ENCODE assay signal across 22 mouse cellular contexts in the genomic region with DNA sequence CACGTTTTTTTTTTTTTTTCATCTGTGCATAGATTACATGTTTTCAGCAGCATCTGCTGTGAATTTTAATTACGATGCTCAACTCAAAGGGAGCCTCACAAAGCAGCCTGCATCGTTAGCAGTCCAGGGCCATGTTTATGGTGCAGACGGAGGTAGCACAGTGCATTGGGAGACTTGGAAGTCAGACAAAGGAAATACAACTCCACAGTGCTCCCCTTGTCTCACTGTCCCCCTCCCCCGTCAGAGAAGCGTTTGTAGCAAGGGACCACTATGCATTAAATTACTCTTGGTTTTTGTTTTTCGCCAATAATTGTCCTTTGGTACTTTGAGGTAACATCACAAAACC.
DNase-seq lines count a peak whose midpoint lies in the region; ATAC-seq and TF ChIP-seq lines count a peak whose summit lies in the region.
"Had no signal": no experiment of that assay in that cellular context is flagged by ENCODE, and none has a peak within 500 bp of the region (broad histone marks: within the 10 kb centered on the region; RNA-seq: fewer than 3 reads in every experiment).

No protein-coding gene starts in this region.

- H3K4me1 ChIP-seq in neural tube, embryonic 13.5 days (replicated peaks), result peaks cover 20% of the 10 kb centered on the region
- H3K4me1 ChIP-seq in forebrain, embryonic 12.5 days, result peaks cover 11% of the 10 kb centered on the region
- H3K4me1 ChIP-seq in hindbrain, embryonic 12.5 days, result peaks cover 11% of the 10 kb centered on the region
- H3K4me1 ChIP-seq in midbrain, postnatal 0 days (ENCODE audit: insufficient read depth, low read length), result no peaks in the 10 kb centered on the region
- H3K4me1 ChIP-seq: heart, embryonic 10.5 days; liver, embryonic 15.5 days had no signal

- H3K4me3 ChIP-seq in neural tube, embryonic 13.5 days, result no peak overlapping the region
- H3K4me3 ChIP-seq in forebrain, embryonic 12.5 days (replicated peaks), result no peak overlapping the region
- H3K4me3 ChIP-seq in hindbrain, embryonic 12.5 days, result no peak overlapping the region
- H3K4me3 ChIP-seq in midbrain, postnatal 0 days (ENCODE audit: low read depth, low read length), result no peak overlapping the region
- H3K4me3 ChIP-seq: embryonic facial prominence, embryonic 15.5 days; heart, embryonic 10.5 days; left cerebral cortex, adult 2 months; limb, embryonic 13.5 days; liver, embryonic 15.5 days; neural tube, embryonic 12.5 days had no signal

- no peak for DNase-seq in neural tube, embryonic 10.5 days (ENCODE audit: extremely low spot score, low spot score)
- DNase-seq in midbrain, postnatal 0 days (ENCODE audit: low spot score), result peak; percentile 19
- no peak for DNase-seq in ovary, postnatal 36 days (ENCODE audit: low spot score)
- no peak for DNase-seq in layer of hippocampus, postnatal 25 days (ENCODE audit: extremely low spot score in 1 of 2, low spot score in 1 of 2)
- no peak for DNase-seq in kidney, adult 11 months
- DNase-seq: adrenal gland, postnatal 14 days; cerebellum, postnatal 36 days; gastrocnemius, postnatal 25 days; heart, postnatal 14 days; kidney, adult 9 months; kidney, postnatal 4 days; lung, postnatal 14 days; thymus, postnatal 36 days had no signal

- TF ChIP-seq CTCF in midbrain, postnatal 0 days (IDR thresholded peaks at IDR 0.05), result no peak

- H3K9ac ChIP-seq in neural tube, embryonic 13.5 days, result no peak overlapping the region
- no peak overlapping the region for H3K9ac ChIP-seq in forebrain, embryonic 12.5 days
- no peak overlapping the region for H3K9ac ChIP-seq in hindbrain, embryonic 12.5 days
- H3K9ac ChIP-seq in midbrain, postnatal 0 days (replicated peaks; ENCODE audit: low read length, poor library complexity, severe bottlenecking), result no peak overlapping the region
- H3K9ac ChIP-seq: embryonic facial prominence, embryonic 15.5 days; limb, embryonic 13.5 days; liver, embryonic 15.5 days; neural tube, embryonic 12.5 days had no signal

- no peaks in the 10 kb centered on the region for H3K9me3 ChIP-seq in neural tube, embryonic 13.5 days
- no peaks in the 10 kb centered on the region for H3K9me3 ChIP-seq in forebrain, embryonic 12.5 days
- no peaks in the 10 kb centered on the region for H3K9me3 ChIP-seq in hindbrain, embryonic 12.5 days (replicated peaks)
- no peaks in the 10 kb centered on the region for H3K9me3 ChIP-seq in midbrain, postnatal 0 days (ENCODE audit: low read length)
- H3K9me3 ChIP-seq: embryonic facial prominence, embryonic 15.5 days; heart, embryonic 10.5 days; limb, embryonic 13.5 days; liver, embryonic 15.5 days; neural tube, embryonic 12.5 days had no signal

- WGBS in neural tube, embryonic 13.5 days, result 20% methylated on average over 7 of the region's 7 CpGs
- 26% methylated on average over 7 of the region's 7 CpGs for WGBS in forebrain, embryonic 12.5 days
- 43% methylated on average over 7 of the region's 7 CpGs for WGBS in hindbrain, embryonic 12.5 days
- 26% methylated on average over 7 of the region's 7 CpGs for WGBS in midbrain, postnatal 0 days

- H3K4me2 ChIP-seq in neural tube, embryonic 13.5 days, result no peak overlapping the region
- H3K4me2 ChIP-seq in forebrain, embryonic 12.5 days, result no peak overlapping the region
- no peak overlapping the region for H3K4me2 ChIP-seq in hindbrain, embryonic 12.5 days (replicated peaks)
- H3K4me2 ChIP-seq in midbrain, postnatal 0 days (ENCODE audit: low read depth, low read length, poor library complexity, severe bottlenecking), result no peak overlapping the region
- H3K4me2 ChIP-seq: embryonic facial prominence, embryonic 15.5 days; limb, embryonic 13.5 days; liver, embryonic 15.5 days; neural tube, embryonic 12.5 days had no signal

- peak; percentile 85; the same call in 1 of the 2 replicates for ATAC-seq in neural tube, embryonic 13.5 days (ENCODE audit: low read depth)
- peak; percentile 44; the same call in 1 of the 2 replicates for ATAC-seq in forebrain, embryonic 12.5 days (ENCODE audit: low FRiP score)
- ATAC-seq in hindbrain, embryonic 12.5 days (ENCODE audit: low FRiP score), result peak; percentile 64; the same call in 1 of the 2 replicates
- ATAC-seq in midbrain, postnatal 0 days (ENCODE audit: low FRiP score), result no peak

- peak overlapping the region; percentile 79 for H3K27ac ChIP-seq in neural tube, embryonic 13.5 days (replicated peaks)
- H3K27ac ChIP-seq in forebrain, embryonic 12.5 days, result peak overlapping the region; percentile 66; the same call in 1 of the 2 replicates
- peak overlapping the region; percentile 17; the same call in 1 of the 2 replicates for H3K27ac ChIP-seq in hindbrain, embryonic 12.5 days
- H3K27ac ChIP-seq in midbrain, postnatal 0 days (ENCODE audit: low read depth, low read length), result 0 out of 2 replicates have a peak overlapping the region, but pooled peaks have one; percentile 6
- H3K27ac ChIP-seq: embryonic facial prominence, embryonic 15.5 days; heart, embryonic 10.5 days; left cerebral cortex, adult 2 months; limb, embryonic 13.5 days; liver, embryonic 15.5 days; neural tube, embryonic 12.5 days had no signal

- no peaks in the 10 kb centered on the region for H3K36me3 ChIP-seq in neural tube, embryonic 13.5 days
- H3K36me3 ChIP-seq in forebrain, embryonic 12.5 days (replicated peaks), result no peaks in the 10 kb centered on the region
- H3K36me3 ChIP-seq in hindbrain, embryonic 12.5 days, result no peaks in the 10 kb centered on the region
- no peaks in the 10 kb centered on the region for H3K36me3 ChIP-seq in midbrain, postnatal 0 days (ENCODE audit: insufficient read depth, low read length)
- H3K36me3 ChIP-seq: embryonic facial prominence, embryonic 15.5 days; heart, embryonic 10.5 days; limb, embryonic 13.5 days; liver, embryonic 15.5 days; neural tube, embryonic 12.5 days had no signal

- H3K27me3 ChIP-seq in neural tube, embryonic 13.5 days, result no peaks in the 10 kb centered on the region
- H3K27me3 ChIP-seq in forebrain, embryonic 12.5 days, result no peaks in the 10 kb centered on the region
- H3K27me3 ChIP-seq in hindbrain, embryonic 12.5 days, result no peaks in the 10 kb centered on the region
- no peaks in the 10 kb centered on the region for H3K27me3 ChIP-seq in midbrain, postnatal 0 days (ENCODE audit: insufficient read depth, low read length)
- H3K27me3 ChIP-seq: embryonic facial prominence, embryonic 15.5 days; limb, embryonic 13.5 days; liver, embryonic 15.5 days; neural tube, embryonic 12.5 days had no signal

Comparison
In these comparisons a context has a peak if more than half of its experiments do, and no peak if none do; other contexts are left out.
1. H3K27ac ChIP-seq: peak in every context shown above with its lines; median percentile 79 in neural tube, embryonic 13.5 days; 66 in forebrain, embryonic 12.5 days; 17 in hindbrain, embryonic 12.5 days; 6 in midbrain, postnatal 0 days.